Mouse (Mus musculus) thymus, postnatal 10 days (tissue): ENCODE measurements at regions not wholly inside any gene's neighbourhood (a gene's known extent, or its start where the extent isn't known, plus 50 kb on each side); places are given as distances from the start of the nearest gene placed in this dataset.
"Not testable (repeated sequence)": the region's sequence is repeated elsewhere in the genome, so short reads cannot be mapped to it uniquely, and the experiment has no call there.

Experiments
- DNase-seq, 2 experiments: peaks; one replicate each; pipeline ENCODE4 v3.0.0; 2021; ENCODE audit warnings: low spot score in 2 of 2

GRCm38 (mm10) chr4:143055371-143055770, 157.4 kb downstream of the Prdm2 start:
- DNase-seq = no peak

DNA sequence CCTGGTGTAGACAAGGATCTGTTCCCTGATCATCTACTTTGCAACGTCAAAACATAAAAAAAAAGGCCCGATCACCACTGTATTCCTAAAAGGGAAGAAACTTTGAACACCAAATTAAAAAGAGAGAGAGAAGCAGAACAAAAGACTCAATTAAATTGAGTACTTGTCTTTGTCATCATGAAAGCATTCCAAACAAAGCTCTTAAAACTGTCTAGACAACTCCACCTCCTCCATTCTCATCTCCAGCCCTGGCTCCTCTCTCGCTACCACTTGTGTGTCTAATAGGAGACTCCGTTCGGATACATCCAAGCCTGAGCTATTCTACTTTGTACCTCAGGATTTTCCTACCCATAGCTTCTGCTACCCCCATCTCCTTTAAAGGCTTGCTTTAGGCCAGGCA, 159.8 kb downstream of the Prdm2 start:
- no peak for DNase-seq

- no peak for DNase-seq
These were observed 161.6 kb downstream of the Prdm2 start for GRCm38 (mm10) chr4:143051205-143051604.

GRCm38 (mm10) chr4:143045245-143045644, 167.6 kb downstream of the Prdm2 start:
- no peak for DNase-seq

GRCm38 (mm10) chr4:143042806-143043205, 170.0 kb downstream of the Prdm2 start:
- no peak for DNase-seq

DNA sequence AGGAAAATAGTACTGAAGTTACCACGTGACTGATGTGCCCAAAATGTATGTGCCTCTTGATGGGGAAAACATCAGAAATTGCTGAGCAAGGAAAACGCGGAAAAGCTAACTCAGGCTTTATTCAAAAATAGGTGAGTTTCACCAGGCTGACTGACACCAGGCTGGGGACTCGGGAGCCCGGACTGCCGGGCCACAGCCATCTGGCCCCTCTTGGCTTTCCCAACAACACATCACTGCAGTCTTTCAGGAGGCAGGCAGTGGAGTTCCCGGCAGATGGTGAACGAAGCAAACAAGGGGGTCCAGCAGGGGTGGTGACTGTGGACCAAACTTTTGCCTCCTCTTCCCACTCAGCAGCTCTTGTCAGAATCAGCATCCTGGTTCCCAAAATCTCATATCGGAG, 174.2 kb downstream of the Prdm2 start:
- DNase-seq = no peak

DNA sequence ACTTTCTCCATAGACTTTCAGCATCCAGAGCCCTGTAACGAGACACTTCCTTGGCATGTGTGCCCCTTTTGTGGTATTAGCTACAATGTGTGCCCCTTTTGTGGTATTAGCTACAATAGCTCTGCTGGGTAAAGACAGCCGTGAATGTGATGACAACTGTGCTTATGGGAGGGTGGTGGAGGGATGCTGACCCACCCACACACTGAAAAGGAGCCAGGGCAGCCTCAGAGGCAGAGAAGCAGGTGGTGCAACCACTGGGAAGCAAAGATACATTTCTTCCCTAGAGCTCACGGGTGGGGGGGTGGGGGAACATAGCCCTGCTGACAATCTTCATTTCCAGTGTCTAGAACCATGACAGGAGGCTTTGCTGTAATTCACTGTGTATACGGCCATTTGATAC, 176.1 kb downstream of the Prdm2 start:
- DNase-seq = no peak

GRCm38 (mm10) chr4:143035089-143035488, 177.7 kb downstream of the Prdm2 start:
- DNase-seq = not testable (repeated sequence)

DNA sequence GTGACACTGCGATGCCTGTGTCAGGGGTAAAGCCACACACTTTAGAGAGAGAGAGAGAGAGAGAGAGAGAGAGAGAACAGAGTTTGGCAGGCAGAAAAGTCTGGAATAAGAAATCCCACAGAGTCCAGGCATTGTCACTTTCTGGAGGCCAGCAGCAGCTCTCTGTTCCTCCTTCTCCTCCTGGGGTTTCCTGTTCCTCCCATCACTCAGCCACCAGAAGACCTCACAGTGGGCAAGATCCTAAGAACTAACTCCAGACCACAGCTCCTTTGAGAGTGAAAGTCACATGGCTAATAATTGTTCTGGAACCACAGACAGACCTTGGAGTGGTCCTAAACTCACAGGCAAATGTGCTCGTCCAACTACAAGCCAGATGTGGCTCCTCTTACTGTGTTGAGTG, 178.5 kb downstream of the Prdm2 start:
- not testable (repeated sequence) for DNase-seq

GRCm38 (mm10) chr4:143029813-143030212, 183.0 kb downstream of the Prdm2 start:
- not testable (repeated sequence) for DNase-seq

DNA sequence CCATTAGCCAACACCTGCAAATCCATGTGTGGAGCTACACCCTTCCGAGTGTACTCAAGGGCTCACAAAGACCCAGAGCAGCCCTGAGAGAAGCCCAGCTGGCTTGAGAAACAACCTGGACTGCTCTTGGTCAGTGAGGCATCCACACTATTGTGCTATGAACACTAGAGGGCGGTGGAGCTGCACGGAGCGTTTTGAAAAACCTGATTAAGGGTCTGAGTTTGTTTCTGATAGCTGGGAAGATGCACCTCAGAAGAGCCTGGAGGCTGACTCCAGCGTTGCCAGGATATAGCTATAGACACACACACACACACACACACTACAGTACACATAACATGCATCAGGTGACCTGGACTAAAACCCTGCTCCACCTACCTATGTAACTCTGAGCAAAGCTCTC, 185.5 kb downstream of the Prdm2 start:
- DNase-seq = peak in 1 of 2 experiments; percentile 29

- peak in 1 of 2 experiments; percentile 37 for DNase-seq
These were observed 191.4 kb downstream of the Prdm2 start for GRCm38 (mm10) chr4:143021242-143021881.

DNA sequence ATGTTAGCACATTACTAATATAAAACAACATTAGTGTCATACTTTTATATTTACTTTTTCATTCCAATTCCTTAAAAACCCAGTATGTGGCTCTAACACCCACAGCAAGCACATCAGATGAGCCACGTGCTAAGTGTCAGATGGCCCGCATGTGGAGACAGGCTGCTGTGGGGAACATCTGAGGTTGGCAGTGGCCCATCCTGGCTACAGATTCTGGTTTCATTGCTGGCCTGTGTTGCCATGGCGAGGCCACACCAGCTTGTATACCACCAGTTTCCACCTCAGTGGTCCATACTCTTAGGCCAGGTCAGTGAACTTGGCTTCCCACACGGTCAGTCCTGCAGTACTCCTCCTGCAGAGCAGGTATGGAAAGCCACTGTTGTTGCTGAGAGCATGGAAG, 192.1 kb downstream of the Prdm2 start:
- no peak for DNase-seq

DNA sequence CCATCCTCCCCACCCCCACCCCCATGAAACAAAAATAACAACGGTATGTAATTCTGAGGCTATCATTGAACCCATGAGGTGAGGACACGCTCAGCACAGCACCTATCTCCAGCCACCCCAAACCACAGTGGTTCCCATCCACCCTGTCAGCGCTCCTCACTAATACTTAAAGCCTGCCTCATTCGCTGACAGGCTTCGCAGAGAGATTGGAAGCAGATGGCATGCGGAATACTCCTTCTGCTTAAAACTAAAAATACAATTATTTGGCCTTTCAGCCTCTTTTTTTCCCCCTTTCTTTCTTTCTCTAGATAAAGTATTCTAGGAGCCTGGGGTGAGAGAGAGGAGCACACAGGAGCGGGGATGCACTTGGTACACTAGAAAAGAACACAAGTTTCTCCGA, 199.9 kb downstream of the Prdm2 start:
- no peak for DNase-seq

- DNase-seq = no peak
These were observed 210.8 kb downstream of the Prdm2 start for GRCm38 (mm10) chr4:143001961-143002360.

- no peak for DNase-seq
These were observed 211.3 kb downstream of the Prdm2 start for GRCm38 (mm10) chr4:143001486-143001885.

DNA sequence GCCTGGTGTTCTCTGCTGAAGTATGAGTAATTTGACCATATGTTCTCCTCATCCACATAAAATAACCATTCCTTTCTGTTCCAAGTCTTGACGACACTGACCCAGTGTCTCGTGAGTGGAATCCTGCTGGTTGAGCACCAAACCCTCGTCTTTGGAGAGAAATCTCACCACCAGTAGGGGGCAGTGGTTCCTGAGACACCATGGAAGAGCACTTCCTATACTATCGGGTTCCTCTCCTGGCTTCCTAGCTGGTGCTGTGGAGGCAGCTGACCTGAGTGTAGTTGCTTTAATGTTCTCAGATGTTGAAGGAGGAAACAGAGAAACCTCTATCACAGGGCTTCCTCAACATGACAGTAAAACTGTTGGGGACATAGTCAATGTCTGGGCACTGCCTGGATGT, 216.4 kb downstream of the Prdm2 start:
- DNase-seq = no peak

DNA sequence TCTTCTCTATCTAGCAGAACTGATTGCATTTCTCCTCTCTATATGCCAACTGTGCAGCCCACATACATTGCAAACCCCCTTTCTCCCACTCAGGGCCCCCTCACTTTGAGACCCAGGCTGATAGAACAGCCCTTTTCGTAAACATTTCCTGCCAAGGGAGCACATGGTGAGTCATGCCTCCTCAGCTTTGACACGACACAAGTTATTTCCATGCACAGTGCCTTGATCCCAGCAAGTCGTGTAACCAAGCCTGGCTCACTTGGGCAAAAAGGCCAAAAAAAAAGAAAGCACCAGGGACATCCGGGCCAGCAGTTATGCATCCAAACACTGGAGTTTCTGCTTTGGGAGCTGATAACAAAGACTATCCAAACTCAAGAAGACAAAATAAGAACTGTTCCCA, 221.4 kb downstream of the Prdm2 start:
- DNase-seq = no peak

DNA sequence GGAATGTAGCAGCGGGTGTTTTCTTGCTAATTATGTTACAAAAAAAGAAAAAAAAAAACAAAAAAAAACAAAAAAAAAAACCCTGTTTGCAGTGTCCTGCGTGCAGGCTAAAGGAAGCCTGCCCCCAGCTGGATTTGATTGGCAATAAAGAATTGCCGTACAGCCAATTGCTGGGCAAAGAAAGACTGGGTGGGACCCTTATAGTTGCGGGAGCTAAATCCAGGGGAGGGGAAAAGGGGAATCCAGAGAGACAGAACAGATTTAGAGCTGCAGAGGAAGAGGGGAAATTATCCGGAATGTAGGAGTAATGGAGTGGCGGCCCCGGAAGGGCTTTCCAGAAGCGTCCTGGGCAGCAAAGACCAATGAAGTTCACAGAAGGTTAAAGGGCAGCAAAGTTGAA, 223.6 kb downstream of the Prdm2 start:
- DNase-seq = no peak

DNA sequence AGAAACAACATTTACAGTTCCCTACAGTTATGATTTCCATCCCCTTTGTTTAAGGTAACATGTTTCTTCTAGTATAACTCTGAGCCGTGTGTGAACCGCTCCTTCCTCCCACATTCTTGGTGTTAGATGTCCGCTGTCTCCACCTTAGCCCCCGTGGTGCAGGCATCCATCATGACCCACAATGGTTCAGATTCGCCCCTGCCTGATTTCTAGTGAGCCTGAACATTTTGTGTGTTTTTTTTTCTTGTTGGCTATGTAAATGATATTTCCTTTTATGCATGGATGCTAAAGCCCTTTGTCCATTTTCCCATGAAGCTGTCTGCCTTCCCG, 229.5 kb downstream of the Prdm2 start:
- DNase-seq = no peak

DNA sequence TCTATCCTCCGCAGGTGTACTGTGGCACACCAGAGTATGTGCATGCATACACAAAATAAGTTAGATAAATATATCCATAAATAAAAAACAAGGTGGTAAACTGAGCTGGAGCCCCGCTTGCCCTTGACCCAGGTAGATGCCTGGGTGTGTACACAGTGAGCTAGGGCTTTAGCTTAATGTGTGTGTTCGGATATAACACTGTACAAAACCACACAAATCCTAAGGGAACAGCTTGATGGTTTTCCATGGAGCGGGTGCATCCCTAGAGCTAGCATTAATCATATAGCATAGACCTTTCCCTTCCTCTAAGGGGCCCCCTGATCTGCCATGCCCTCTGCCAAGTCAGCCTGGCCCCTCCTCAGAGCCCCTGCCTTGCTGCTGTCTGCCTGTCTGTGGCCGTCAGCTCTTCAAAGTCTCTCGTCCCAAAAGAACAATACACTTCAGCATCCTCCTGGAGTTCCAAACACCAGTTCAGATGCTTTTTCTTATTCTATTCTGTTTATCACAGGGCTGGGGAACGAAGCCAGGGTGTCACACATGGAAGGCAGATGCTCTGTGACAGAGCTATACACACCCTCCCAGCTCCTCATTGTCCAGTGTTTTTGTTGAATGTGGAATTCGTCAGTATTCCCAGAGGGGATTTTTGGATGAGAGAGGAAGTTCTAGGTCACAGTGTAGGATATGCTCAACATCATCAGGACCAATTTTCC, 230.1 kb downstream of the Prdm2 start:
- DNase-seq = no peak

DNA sequence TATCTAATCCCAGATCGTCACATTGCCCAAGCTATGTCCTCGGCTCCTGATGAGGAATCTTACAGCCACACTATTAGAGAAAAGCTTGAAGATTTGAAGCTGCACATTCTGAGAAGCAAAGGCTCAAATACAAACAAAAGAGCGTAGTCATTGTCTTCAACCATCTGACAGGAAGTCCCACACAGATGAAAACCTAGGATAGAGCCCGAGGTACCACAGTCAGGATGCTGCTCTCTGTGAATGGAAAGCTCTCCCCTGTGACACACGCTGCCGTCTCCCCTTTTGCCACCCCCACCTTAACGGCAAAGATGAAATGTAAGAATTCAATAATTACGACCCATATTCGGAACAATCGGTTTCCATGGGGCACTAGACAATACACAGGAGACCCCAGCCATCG, 237.2 kb downstream of the Prdm2 start:
- DNase-seq = no peak

GRCm38 (mm10) chr4:142970040-142970439, 242.8 kb downstream of the Prdm2 start:
- DNase-seq = no peak

DNA sequence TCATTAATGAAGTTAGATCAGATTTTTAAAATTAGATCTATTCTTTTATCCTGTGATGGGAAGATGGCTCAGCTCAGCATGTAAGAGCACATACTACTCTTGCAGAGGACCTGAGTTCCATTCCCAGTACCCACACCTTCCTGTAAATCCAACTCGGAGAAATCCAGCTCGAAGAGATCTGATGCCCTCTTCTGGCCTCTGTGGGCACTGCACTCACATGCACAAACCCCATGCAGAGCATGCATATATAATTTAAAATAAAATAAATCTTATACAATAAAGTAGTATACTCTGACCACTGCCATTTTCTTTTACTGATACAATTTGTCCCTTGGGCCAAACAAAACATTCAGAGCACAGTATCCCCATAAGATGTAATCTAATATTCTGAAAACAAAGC, 245.2 kb downstream of the Prdm2 start:
- DNase-seq = no peak
